Mouse (Mus musculus) urinary bladder, postnatal 36 days (tissue): ENCODE results near the gene Aldh8a1.

Experiments
- DNase-seq, 2 experiments: peaks; one replicate each; pipeline ENCODE4 v3.0.0; 2022; ENCODE audit warnings: low spot score in 2 of 2, mixed read lengths in 1 of 2

Gene Aldh8a1

DNA sequence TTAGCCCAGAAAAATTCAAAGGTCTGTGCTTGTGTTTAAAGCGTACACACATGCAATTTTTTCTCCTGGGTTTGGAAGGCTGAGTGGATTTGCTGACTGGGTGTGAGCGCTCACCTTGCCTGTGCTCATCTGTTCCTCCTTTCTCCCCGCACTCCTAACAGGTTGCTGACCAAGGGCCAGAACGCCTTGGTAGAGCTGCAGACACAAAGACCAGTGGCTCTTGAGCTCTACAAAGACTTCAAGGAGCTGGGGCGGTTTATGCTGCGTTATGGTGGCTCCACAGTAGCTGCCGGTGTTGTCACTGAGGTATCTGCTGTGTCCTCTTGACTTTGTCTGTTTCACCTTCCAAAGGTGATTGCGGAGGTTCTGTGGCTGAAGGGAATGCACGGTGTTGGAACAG lies 9.6 kb upstream of the Aldh8a1 start:
- DNase-seq, result no peak

DNA sequence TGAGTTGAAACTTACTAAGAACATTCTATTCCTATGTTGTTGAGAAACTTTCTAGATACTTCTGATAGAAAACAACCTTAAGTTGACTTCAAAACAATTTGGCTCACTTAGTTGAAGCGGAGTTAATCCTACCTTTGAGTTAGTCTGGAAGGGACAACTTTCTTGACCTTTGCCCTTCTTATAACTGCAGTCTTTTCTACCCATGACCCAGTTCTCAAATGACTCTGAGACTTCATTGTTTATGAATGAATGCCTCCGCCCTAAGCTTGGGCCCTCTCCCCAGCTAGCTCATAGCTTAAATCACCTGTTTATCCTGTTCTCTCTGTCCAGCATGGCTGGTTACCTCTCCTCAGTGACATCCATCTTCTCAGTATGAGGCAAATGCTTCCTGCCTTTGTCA lies 7.5 kb upstream of the Aldh8a1 start:
- DNase-seq, result no peak

DNA sequence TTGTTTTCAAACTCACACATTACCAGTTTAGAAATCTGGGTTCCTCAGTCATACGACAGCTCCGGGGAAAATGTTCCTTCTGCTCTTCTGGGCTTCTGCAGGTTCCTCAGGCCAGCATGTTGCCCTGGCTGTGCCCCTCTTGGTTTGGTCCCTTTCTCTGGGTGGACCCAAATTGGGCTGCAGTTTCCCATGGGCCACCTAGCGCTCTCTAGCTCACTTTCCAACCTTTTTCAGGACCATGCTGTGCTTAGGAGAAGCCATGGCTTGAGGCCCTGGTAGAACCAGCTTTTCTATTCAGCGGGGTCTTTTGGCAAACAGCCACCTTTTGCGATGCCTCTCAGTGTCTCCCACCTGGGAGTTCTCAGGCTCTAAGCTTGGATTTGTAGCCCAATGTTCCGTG lies 4.8 kb upstream of the Aldh8a1 start:
- DNase-seq, result no peak

DNA sequence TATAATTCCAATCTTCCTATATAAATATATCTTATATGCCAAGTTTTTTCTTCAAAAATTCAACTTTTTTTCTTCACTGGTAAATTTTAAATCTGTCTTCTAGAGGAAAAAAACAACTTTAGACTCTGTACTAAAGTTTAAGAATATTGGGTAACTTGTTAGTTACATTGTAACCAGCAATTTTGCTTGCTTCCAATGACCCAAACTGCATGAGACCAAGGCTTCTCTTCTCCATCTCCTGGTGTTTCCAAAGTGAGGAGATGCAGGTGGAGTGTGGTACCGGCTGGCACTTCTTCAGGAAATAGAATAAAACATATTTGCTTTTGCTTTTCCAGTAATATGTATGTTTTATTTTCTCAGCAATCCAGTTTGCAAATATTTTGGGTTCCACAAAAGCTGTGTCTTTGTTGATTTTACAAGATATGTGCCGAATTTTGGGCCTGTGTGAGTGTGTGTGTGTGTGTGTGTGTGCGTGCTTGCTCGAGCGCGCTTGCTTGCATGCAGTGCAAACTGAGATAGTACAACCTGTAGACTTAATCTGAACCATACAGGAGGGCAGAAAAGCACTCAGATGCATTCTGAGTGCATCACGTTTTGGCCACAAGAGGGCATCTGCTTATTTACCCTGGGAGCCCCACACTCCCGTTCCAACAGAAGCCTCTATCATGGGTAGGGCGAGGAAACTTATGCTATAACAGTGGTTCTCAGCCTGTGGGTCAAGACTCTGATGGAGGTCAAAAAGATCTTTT lies 1.3 kb downstream of the Aldh8a1 start:
- no peak for DNase-seq

DNA sequence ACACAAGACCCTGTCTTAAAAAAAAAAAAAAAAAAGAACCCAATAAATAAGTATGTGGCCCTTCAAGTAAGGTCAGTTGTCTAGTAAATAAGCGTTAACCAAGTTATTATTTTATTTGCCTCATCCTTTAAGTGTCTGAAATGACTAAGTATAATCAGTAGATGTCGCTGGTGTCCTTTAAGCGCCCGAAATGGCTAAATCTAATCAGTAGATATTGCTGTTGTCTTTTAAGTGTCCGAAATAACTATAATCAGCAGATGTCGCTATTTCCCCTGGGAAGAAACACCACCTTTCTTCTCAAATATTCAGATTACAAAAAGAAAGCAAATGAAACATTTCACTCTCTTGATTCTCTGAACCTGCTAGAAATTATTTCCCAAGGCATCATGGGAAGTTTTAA lies 5.8 kb downstream of the Aldh8a1 start:
- DNase-seq, result no peak

DNA sequence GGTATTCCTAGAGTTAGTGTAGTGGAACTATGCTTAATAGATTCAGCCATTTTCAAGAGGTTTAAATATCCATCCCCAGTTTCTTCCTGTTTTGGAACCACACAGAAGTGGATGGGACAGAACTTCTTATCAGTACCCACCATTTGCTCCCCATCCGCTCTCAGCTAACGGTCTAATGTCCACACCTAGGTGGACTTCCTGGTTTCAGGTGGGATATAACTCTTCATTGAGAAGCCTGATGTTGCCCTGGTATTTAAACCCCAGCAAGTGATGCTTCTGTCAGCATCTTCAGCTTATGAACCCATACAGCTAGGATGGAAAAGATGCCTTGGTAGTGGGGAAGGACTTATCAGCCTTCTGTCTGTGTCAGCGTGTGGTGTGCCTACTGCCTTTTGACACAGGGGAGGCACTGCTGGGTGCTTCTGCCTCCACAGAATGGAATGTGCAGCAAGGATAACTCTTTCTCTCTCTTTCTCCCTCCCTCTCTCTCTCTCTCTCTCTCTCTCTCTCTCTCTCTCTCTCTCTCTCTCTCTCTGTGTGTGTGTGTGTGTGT lies 8.1 kb downstream of the Aldh8a1 start:
- no peak for DNase-seq

DNA sequence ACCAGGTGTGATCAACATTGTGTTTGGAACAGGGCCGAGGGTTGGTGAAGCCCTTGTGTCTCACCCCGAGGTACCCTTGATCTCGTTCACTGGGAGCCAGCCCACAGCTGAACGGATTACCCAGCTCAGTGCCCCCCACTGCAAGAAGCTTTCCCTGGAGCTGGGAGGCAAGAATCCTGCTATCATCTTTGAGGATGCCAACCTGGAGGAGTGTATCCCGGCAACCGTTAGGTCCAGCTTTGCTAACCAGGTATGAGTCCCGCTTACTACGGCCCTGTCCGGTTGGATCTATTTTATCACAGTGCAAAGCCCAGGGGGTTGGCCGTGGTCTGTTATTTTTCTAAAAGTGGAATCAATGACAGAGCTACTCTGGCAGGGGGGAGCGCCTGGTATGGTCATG lies 12.0 kb downstream of the Aldh8a1 start:
- no peak for DNase-seq

DNA sequence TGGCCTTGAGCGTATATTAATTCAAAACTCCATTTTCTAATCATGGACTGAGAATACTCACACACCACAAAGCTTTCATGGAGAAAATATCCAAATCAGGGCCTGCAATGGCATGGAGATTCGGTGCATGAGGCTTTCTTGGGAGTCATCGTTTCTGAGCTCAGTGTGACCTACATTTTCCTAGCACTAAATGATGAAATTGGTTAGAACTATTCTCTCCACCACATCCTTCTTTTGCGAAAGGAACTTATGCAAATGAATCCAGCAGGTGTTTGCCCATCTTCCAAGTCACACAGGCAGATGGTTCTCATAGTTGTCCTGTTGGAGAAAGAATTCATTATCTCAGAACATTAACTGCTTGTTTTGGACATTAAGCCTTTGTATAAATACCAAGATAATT lies 13.3 kb downstream of the Aldh8a1 start:
- no peak for DNase-seq

DNA sequence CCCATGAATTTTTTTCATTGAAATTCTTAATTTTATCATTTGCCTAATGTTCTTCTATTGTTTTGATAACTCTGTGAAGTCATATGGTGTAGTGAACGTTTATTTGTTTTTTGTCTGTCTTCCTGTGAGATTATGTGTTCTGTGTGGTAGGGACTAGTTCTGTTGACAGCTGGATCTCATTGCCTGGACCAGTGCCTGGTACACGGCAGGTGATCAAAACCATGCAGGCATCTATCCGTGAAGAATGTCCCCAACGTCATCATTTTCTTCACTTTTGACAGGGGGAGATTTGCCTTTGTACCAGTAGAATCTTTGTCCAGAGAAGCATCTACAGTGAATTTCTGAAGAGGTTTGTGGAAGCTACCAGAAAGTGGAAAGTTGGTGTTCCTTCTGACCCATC lies 14.2 kb downstream of the Aldh8a1 start:
- DNase-seq, result no peak

DNA sequence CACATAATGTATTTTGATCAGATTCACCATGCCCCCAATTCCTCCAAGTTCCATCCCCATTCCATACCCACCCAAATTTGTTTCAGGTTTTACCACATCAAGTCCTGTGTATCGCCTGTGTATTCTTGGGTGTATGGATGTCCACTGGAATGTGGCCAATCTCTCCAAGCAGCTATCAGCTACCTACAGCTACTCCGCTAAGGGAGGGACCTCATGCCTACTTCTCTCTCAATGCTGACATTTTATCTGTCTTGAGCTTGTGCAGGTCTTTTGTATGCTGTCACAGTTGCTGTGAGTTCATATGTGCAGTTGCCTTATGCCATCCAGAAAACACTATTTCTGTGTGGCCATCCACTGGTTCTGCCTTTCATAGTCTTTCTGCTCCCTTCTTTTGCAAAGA lies 16.3 kb downstream of the Aldh8a1 start:
- DNase-seq, result no peak

DNA sequence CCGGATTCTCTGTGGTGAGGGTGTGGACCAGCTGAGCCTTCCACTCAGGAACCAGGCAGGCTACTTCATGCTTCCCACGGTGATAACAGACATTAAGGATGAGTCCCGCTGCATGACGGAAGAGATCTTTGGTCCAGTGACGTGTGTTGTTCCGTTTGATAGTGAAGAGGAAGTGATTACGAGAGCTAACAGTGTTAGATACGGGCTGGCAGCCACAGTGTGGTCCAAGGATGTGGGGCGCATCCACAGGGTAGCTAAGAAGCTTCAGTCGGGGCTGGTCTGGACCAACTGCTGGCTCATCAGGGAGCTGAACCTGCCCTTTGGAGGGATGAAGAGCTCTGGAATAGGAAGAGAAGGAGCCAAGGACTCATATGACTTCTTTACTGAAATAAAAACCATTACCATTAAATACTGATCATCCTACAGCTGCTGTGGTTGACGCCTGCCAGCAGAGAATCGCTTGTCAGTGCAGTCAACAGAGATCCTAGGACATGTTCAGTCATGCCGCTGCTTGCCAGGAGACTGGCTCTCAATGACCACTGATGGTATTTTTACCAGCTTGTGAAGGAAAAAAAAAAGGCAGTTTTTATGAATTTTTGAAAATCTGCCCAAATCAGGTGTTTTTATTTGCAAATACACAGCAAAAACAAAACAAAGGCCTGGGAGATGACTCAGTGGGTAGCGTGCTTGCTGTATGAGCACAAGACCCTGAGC lies 18.5 kb downstream of the Aldh8a1 start:
- DNase-seq, result no peak

DNA sequence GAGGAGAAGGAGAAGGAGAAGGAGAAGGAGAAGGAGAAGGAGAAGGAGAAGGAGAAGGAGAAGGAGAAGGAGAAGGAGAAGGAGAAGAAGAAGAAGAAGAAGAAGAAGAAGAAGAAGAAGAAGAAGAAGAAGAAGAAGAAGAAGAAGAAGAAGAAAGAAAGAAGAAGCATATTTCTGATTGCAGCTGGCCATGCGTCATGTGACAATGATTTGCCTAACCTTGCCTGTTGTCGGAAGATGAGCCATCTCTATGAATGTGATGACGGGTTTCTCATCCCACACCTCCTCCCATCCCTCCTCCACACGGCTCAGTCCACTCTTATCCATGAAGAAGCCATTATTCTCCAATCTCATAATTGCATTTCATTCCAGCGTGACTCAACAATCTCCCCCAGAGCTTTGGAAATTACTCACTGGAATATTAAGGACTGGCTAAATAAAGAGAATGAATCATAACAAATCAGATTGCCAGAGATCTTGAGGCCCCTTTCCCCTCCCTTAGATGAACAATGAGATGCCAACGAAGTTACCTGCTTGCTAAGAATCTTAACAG lies 21.9 kb downstream of the Aldh8a1 start:
- peak in 1 of 2 experiments; percentile 29 for DNase-seq

DNA sequence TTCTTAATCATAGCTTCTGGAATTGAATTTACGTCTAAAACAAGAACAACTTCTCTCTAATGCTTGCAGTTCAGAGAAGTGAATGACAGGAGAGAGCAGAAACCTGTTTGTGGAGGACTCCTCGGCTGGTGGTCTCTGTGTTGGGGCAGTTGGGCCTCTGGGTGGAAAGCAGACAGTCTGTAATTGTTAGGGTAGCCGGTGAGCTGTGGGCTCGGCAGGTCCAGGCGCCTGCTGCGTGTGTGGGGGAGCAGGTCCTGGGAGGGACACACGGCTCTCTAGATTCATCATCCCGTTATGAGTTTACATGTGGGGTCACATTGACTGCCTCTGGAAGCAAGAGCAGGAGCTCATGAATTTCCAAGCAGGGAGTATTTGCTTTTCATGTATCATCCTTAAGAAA lies 22.5 kb downstream of the Aldh8a1 start:
- DNase-seq, result no peak

DNA sequence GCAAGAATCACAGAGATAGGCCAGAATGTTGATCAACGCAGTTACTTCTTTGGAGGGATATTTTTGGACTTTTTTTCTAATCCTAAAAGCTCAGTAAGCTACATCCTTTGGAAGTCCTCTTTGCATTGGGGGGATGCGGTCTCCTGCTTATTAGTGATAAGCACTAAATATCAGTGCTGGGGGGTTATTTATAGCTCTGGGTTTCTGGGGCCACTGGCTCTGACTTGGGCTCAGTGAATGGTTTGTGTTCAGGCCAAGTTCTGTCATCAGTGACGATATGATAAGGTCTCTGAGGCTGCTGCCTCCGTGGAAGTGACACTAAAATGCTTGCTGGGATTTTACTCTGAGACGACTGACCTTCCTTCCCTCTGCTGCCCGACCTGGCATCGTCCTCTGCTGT lies 22.9 kb downstream of the Aldh8a1 start:
- no peak for DNase-seq

DNA sequence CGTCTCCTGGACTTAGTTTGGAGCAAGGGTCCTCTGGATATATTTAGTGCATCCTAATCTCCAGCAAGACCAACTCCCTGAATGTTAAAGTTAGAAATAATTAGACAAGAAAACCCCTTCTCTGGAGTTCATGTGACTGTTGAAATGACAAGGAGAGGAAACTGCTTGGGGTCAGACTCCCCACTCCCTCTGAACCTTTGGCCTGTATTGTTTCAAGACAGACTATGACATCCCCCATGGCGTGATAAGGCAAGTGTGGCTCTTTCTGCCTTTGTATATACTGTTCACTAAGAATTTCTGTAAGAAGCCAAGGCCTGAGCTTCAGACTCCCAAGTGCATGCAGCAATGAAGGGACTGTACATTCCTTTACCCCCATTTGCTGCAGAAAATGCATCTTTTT lies 23.4 kb downstream of the Aldh8a1 start:
- no peak for DNase-seq

DNA sequence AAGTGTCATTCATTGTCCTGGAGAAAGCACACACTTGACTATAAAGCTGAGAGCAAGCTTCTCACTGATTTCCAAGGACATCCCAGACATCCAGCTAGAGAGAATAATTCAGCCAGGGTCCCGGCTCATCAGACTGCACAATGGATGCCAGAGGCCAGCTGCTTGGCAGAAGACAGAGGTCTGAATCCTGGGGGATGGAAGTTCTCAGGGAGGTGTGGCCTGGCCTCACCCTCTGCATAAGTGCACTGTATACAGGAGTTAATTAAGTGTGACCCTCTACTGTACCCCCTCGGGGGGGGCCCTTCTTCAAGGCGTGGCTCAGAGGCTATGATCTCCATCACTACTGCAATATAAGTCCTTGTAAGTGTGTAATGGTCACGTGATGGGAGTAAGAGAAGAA lies 24.2 kb downstream of the Aldh8a1 start:
- no peak for DNase-seq

DNA sequence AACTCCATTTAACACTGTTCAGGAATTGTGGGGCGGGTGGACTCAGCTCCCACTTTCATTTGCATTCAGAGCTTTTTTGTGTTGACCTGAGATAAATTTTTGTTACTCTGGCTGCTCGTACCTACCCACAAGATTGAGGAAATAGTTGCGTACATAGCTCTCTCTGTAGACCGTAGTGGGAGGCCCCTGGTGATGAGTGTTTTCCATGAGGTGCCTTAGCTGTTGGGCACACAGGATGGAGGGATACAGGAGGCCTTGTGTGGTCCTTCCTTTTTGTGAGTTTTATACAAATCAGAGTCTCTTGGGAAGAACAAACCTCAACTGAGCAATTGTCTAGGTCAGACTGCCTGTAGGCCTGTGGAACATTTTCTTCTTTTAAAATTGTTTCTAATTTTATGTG lies 27.7 kb downstream of the Aldh8a1 start:
- no peak for DNase-seq

DNA sequence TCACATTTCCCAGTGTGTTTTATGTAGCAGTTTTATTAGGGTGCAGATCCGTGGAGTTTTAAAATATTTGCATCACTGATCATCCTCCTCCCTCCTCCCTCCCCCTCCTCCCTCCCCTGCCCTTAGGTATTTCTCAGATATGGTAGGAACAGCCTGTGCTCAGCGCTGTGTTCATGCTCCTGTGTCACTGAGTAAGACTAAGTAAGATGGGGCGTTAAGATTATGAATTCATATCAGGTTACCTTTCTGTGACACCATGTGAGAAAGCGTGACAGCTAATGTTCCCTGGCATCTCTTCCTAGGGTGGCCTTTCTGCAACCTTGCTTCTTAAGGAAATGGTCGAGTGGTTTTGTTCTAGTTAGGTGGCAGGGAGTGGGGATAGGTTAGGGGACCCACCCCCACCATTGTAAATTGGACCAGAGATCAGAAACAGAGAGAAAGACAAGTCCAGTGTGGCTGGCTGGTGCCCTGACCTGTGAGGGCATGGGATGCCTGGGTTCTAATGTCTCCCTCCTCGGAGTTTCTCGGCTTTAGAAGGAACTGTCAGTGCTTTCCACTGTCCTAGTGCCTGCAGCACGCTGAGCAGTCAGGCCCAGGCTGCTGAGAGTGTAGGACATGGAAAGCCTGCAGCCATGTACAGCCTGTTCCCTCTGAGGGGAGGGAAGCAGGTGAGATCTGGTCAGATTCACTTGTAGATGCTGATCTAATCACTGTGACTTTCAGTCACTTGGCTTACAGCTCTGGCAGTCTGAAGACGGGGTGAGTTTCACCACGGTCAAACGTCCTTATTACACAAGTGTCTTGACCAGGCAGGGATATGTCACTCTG lies 28.8 kb downstream of the Aldh8a1 start:
- DNase-seq, result no peak

DNA sequence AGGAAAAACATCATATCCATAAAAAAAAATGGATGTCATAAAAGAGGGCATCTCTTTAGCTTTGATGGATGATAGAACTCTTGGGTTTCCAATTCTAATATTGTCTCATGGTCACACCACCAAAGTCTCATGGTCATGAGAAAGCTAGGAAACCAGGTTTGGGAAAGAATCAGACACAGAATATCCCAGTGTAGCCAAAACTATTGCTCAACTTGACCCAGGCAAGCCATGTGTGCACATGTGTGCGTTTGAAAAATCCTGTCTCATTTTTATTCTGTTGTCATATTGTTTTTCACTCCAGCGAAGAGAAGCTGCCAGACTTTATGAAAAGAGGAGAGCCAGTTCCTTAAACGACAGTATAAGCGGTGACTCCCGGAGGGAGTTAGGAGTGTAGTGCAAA lies 33.6 kb downstream of the Aldh8a1 start:
- DNase-seq, result no peak

DNA sequence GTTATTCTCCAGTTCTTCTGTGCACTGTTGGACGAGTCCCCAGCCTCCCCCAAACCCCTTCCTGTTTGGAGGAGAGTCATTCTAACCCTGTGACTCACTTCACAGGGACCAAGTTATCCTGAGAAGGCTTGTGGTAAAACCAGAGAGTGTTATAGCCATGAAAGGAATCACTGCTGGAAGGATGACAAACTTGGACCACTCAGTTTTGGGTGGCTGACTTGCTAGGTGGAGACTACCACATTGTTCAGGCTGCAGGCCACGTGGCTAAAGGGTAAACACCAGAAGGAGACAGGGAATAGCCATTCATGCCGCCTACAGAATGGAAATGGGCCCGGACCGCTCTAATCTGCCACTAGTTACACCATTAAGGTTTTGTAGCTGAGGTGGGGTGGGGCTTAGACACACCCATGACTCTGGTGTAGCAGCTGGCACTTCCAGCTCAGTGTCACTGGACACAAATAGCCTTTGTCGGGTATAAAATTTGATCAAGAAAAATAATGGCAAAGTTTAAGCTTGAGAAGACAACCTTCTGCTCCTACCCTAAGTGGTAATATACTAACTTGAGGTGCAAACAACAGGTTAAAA lies 34.6 kb downstream of the Aldh8a1 start:
- no peak for DNase-seq

DNA sequence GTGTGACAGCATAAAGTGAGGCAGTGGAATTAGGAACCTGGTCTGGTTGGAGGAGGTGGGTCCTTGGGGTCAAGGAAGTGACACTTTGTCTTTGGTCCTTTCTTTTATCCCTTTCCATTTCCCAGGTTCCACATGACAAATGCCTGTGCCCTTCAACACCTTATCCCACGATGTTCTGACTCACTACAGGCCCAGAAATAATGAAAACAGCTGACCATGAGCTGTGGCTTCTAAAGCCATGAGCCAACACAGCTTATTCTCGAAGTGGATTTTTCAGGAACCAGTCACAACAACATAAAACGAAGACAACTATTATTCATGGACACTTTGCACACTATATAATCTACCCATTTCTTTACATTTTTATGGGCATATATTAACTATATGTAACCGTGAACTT lies 37.9 kb downstream of the Aldh8a1 start:
- no peak for DNase-seq

DNA sequence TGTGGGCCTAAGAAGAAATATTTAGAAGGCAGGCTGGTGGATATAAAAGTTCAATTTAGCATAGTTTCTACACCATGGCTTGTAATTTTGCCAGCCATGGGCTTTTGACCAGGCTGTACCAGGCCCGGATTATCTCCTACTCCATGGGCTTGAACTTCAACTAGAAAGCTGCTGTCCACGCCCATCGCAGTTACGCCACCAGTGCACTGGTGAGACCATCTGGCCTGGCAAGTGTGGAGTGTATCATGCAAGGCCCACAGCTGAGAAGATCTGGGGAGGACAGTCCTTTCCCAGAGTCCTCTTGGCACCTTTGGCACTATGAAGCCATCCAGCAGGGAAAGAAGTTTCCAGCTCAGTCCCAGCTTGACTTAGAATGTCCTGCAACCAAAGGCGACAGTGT lies 39.1 kb downstream of the Aldh8a1 start:
- DNase-seq, result no peak
